Mouse (Mus musculus) embryonic facial prominence, embryonic 10.5 days (tissue): ENCODE data around the gene Tcf20. TPM values are rescaled to one million over a fixed set of nuclear protein-coding genes. Genes with fewer than 3 reads are reported as not detected.
"Not testable (repeated sequence)": the region's sequence is repeated elsewhere in the genome, so short reads cannot be mapped to it uniquely, and the experiment has no call there.

Experiments
- DNase-seq: peaks from one replicate; pipeline ENCODE4 v3.0.0-alpha.2; 2017; ENCODE audit warnings: low spot score
- H3K27ac ChIP-seq: fragments of 300-500 bp; sonication (generic); replicated peaks from 2 replicates; pipeline ENCODE4 v1.5.1; 2016; ENCODE audit warnings: mild to moderate bottlenecking
- H3K27me3 ChIP-seq: fragments of 300-500 bp; sonication (generic); replicated peaks from 2 replicates; pipeline ENCODE4 v1.6.1; 2016; ENCODE audit warnings: low read depth, mild to moderate bottlenecking; ENCODE audit not compliant: poor library complexity, severe bottlenecking
- H3K36me3 ChIP-seq: fragments of 300-500 bp; sonication (generic); replicated peaks from 2 replicates; pipeline ENCODE4 v1.6.1; 2016; ENCODE audit warnings: mild to moderate bottlenecking, moderate library complexity
- H3K4me1 ChIP-seq: fragments of 300-500 bp; sonication (generic); 2 replicates; pipeline ENCODE4 v1.6.1; 2016
- H3K4me3 ChIP-seq: fragments of 300-500 bp; sonication (generic); 2 replicates; pipeline ENCODE4 v1.5.1; 2016; ENCODE audit warnings: mild to moderate bottlenecking, moderate library complexity
- H3K9me3 ChIP-seq: fragments of 300-500 bp; sonication (generic); 2 replicates; pipeline ENCODE4 v1.6.1; 2016; ENCODE audit warnings: mild to moderate bottlenecking
- WGBS: fragments of 180-500 bp; shearing (Covaris S2); methylation state at CpG from one replicate; pipeline ENCODE4 v1.1.7; 2016; 5-methylcytosine and 5-hydroxymethylcytosine counted together
- polyA plus RNA-seq: library from polyadenylated mRNA; unstranded; fragments of >200 nt; fragmentation: Nextera tagmentation; extraction: Ambion mirVana; gene quantifications from 2 replicates; pipeline ENCODE4 v1.2.1, GENCODE M21; 2016

Tcf20 gene
- polyA plus RNA-seq, 1 experiment from 2014 or later = 8.4 TPM

DNA sequence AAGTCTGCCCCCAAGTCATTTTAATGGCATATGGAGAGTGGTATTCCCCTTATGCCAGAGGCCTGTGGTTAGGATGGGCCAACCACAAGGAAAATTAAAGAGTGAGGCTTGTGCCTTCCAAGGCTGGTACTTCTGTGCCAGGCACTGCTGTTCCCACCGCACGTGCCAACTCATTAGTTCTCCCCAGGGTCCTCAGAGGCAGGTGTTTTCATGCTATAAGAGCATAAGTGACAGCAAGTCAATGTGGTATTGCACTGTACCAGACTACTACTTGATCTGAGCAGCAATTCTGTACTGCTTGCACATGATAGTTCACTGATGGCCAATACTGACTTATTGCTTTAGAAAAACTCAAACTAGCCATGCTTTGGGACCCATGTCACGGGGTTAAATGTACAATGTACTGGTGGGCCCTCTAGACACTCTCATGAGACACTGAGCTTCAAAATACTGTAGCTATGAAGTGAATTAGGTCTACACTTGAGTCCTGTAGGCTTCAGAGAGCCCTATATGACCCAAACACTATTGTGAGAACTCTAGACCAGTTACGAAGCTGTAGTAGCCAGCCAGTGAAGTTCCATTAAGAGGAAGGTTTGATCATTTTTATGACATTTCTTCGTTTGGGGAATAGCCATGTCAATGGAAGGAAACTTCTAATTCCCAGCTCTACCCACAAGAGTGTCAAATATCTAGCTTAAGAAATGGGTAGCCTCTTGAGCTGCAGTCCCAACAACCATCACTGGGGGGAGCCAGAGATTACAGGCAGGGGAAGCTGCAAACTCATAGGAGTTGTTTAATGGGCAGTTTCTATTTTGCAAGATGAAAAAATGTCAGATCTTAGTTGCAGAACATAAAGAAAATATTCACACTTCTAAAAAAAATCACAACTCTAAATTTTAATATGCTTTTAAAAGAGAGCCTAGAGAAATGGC, 182.7 kb downstream of the Tcf20 start:
- Histone ChIP-seq H3K9me3 (no peaks in the 10 kb centered on the region), H3K27ac (no peak overlapping the region), H3K27me3 (no peaks in the 10 kb centered on the region), H3K4me1 (peaks cover 3% of the 10 kb centered on the region; the same call in 1 of the 2 replicates), H3K4me3 (no peak overlapping the region), H3K36me3 (peaks cover 7% of the 10 kb centered on the region)
- DNase-seq = peak; percentile 78
- WGBS = 75% methylated on average over 5 of the region's 5 CpGs

DNA sequence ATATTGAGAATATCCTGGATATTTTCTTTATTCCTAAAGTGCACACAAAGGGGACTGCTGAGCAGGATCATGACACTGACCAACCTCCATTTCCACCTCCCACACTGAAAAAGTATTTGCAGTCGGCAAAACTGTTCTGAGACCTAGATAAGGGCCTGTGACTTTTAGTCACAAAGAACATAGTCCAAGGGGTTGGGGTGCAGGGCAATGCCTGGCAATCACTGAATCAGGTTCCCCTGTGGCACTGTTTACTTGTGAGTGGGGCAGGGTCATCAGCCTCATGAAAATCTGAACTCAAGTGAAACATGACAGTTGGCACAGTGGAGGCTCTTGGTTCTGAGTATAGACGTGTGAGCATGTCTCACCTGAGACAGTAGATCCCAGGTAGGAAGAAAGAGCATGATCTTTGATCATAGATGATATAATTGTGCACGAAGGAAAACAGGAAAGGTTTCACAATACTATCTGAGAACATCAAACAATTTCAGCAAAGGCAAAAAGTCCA, 191.7 kb downstream of the Tcf20 start:
- 78% methylated on average over 3 of the region's 3 CpGs for WGBS
- H3K4me1 ChIP-seq = no peaks in the 10 kb centered on the region
- H3K27me3 ChIP-seq = no peaks in the 10 kb centered on the region
- no peak overlapping the region for H3K27ac ChIP-seq
- no peaks in the 10 kb centered on the region for H3K36me3 ChIP-seq
- DNase-seq = no peak
- H3K9me3 ChIP-seq = no peaks in the 10 kb centered on the region
- no peak overlapping the region for H3K4me3 ChIP-seq

DNA sequence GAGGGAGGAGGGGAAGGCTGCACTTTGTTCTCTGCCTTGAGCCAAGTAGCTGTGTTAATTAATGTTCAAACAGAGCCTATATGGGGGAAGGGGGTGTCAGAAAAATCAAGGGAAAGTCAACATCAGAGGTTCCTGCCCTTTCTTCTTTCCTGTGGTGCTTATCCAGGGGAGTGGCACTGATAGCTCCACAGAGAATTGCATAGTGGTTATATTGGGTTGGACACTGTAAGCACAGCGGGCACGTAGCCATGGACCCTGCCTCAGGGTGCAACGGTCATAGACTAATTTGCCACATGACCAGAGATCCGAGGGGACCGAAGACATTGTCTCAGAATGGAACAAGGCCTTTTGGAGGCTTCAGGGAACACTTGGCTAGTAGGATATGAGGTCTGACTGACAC, 193.4 kb downstream of the Tcf20 start, which contains the start of gene Cyp2d26:
Cyp2d26 (minus strand) TSS at position 18 of the 400 bp plus-strand sequence.
- Histone ChIP-seq H3K4me1 (no peaks in the 10 kb centered on the region), H3K9me3 (no peaks in the 10 kb centered on the region), H3K27ac (no peak within 1 kb of the TSS), H3K36me3 (no peaks in the 10 kb centered on the region), H3K27me3 (no peaks in the 10 kb centered on the region), H3K4me3 (no peak within 1 kb of the TSS)
- DNase-seq = no peak
- WGBS = 93% methylated on average over 5 of the region's 5 CpGs

GRCm38 (mm10) chr15:82793868-82794267, 193.8 kb downstream of the Tcf20 start:
- no peak overlapping the region for H3K4me3 ChIP-seq
- no peak overlapping the region for H3K27ac ChIP-seq
- no peaks in the 10 kb centered on the region for H3K36me3 ChIP-seq
- no peaks in the 10 kb centered on the region for H3K4me1 ChIP-seq
- DNase-seq = no peak
- H3K27me3 ChIP-seq = no peaks in the 10 kb centered on the region
- 86% methylated on average over 6 of the region's 6 CpGs for WGBS
- no peaks in the 10 kb centered on the region for H3K9me3 ChIP-seq

DNA sequence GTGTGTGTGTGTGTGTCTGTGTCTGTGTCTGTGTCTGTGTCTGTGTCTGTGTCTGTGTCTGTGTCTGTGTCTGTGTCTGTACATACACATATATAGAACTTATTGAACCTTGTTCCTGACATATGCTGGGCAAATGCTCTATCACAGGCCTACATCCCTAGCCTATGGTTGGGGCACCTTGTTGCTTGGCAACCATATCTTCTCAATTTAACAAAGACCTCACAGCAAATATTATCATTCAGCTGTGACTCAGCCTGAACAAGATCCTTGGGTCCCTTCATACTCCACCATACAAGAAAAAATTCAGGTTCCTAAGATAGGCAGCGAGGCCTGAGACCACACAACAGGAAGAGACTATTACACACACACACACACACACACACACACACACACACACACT, 194.2 kb downstream of the Tcf20 start:
- H3K27me3 ChIP-seq = no peaks in the 10 kb centered on the region
- no peaks in the 10 kb centered on the region for H3K36me3 ChIP-seq
- no peaks in the 10 kb centered on the region for H3K9me3 ChIP-seq
- H3K4me3 ChIP-seq = no peak overlapping the region
- no peaks in the 10 kb centered on the region for H3K4me1 ChIP-seq
- WGBS = 80% methylated on average over 1 of the region's 1 CpGs
- no peak for DNase-seq
- H3K27ac ChIP-seq = no peak overlapping the region

DNA sequence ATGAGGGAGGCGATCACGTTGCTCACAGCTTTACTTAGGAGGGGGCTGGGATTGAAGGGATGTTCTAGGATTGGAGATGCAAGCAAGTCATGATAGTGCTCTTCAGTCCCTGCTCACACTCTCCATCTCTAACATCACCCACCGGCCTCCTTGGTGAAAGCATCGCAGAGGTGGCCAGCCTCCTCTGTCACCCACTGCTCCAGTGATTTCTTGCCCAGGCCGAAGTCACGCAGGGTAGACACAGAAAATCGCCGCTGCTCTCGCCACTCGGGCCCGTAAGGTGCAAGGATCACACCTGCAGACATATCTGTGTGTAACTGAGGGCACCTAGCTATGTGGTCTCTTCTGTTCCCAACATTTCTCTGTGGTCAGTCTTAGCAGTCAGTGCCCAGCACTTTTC, 195.1 kb downstream of the Tcf20 start:
- 93% methylated on average over 11 of the region's 11 CpGs for WGBS

GRCm38 (mm10) chr15:82784581-82784980, 203.1 kb downstream of the Tcf20 start:
- Histone ChIP-seq H3K27ac (no peak overlapping the region), H3K4me3 (no peak overlapping the region), H3K36me3 (no peaks in the 10 kb centered on the region), H3K9me3 (no peaks in the 10 kb centered on the region), H3K4me1 (no peaks in the 10 kb centered on the region), H3K27me3 (no peaks in the 10 kb centered on the region)
- no peak for DNase-seq
- 78% methylated on average over 1 of the region's 1 CpGs for WGBS

More for the DNA sequence above, 195.1 kb downstream of the Tcf20 start:
- H3K27me3 ChIP-seq = no peaks in the 10 kb centered on the region
- H3K9me3 ChIP-seq = no peaks in the 10 kb centered on the region
- DNase-seq = no peak
- H3K36me3 ChIP-seq = no peaks in the 10 kb centered on the region
- no peak overlapping the region for H3K27ac ChIP-seq
- no peak overlapping the region for H3K4me3 ChIP-seq
- H3K4me1 ChIP-seq = no peaks in the 10 kb centered on the region

DNA sequence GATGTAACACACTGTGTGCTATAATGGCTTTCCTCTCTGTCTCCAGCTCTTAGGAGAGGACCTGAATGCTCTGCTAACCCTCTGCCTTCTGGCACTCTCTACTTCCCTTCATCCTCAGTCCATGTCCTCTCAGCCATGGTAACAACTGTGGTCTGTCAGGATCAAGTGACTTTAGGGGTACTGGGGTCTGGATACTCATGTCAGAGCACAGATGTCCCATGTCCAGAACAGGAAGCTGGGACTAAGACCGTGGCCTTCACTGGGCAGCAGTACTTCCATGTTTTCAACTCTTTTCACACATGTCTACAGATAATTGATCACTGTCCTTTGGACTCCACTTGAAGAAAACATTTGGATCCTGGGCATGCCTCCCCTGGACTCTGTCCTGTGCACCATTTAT, 203.9 kb downstream of the Tcf20 start:
- no peaks in the 10 kb centered on the region for H3K27me3 ChIP-seq
- DNase-seq = no peak
- no peaks in the 10 kb centered on the region for H3K4me1 ChIP-seq
- 83% methylated on average over 1 of the region's 1 CpGs for WGBS
- H3K9me3 ChIP-seq = no peaks in the 10 kb centered on the region
- no peak overlapping the region for H3K27ac ChIP-seq
- H3K36me3 ChIP-seq = no peaks in the 10 kb centered on the region
- no peak overlapping the region for H3K4me3 ChIP-seq

DNA sequence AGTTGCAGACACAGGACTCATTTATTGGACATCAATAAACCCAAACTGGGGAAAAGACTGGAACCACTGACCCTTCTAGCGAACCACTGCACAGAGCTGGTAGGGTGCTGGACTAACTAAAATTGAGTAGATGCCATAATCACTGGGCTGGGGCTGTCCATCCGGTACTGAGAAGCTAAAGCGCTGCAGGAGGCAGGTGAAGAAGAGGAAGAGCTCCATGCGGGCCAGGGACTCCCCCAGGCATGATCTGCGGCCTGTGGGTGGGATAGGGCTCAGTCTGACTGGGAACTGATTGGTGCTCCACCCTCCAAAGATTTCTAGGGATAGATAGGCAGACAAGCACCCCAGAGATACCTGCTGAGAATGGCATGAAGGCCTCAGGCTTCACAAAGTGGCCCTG, 209.8 kb downstream of the Tcf20 start:
- H3K27me3 ChIP-seq, DNase-seq, H3K27ac ChIP-seq, H3K9me3 ChIP-seq, H3K4me3 ChIP-seq, H3K4me1 ChIP-seq, H3K36me3 ChIP-seq: not testable (repeated sequence)
- WGBS = 78% methylated on average over 5 of the region's 5 CpGs

GRCm38 (mm10) chr15:82765943-82766342, 221.7 kb downstream of the Tcf20 start:
- 87% methylated on average over 2 of the region's 2 CpGs for WGBS
- no peak overlapping the region for H3K4me3 ChIP-seq
- no peaks in the 10 kb centered on the region for H3K4me1 ChIP-seq
- DNase-seq = no peak
- H3K36me3 ChIP-seq = no peaks in the 10 kb centered on the region
- H3K27ac ChIP-seq = no peak overlapping the region
- no peaks in the 10 kb centered on the region for H3K9me3 ChIP-seq
- H3K27me3 ChIP-seq = no peaks in the 10 kb centered on the region

GRCm38 (mm10) chr15:82764881-82765280, 222.8 kb downstream of the Tcf20 start:
- no peaks in the 10 kb centered on the region for H3K4me1 ChIP-seq
- no peaks in the 10 kb centered on the region for H3K27me3 ChIP-seq
- H3K27ac ChIP-seq = no peak overlapping the region
- no peaks in the 10 kb centered on the region for H3K36me3 ChIP-seq
- H3K9me3 ChIP-seq = no peaks in the 10 kb centered on the region
- H3K4me3 ChIP-seq = no peak overlapping the region
- no peak for DNase-seq
- WGBS = 84% methylated on average over 6 of the region's 6 CpGs

- WGBS = 93% methylated on average over 9 of the region's 9 CpGs
- Histone ChIP-seq H3K4me3 (no peak within 1 kb of the TSS), H3K27ac (no peak within 1 kb of the TSS), H3K4me1 (no peaks in the 10 kb centered on the region), H3K27me3 (no peaks in the 10 kb centered on the region), H3K9me3 (no peaks in the 10 kb centered on the region), H3K36me3 (no peaks in the 10 kb centered on the region)
- DNase-seq = no peak
These were observed 223.8 kb downstream of the Tcf20 start, which contains the start of gene Cyp2d40 for GRCm38 (mm10) chr15:82763631-82764420. TSS of gene Cyp2d40 (minus strand) at chr15:82764183.
